Mouse (Mus musculus) G1E (cell line): ENCODE data around the gene Tmem33.

Experiments
- CTCF ChIP-seq: IDR thresholded peaks from 2 replicates; pipeline ENCODE4 v1.5.1; 2012; ENCODE audit warnings: low read depth, low read length, inconsistent platforms, mixed read lengths
- GATA1 ChIP-seq: IDR thresholded peaks from 2 replicates; pipeline ENCODE4 v1.6.1; 2012; ENCODE audit warnings: borderline replicate concordance, low read length, inconsistent platforms, mixed read lengths
- POLR2AphosphoS5 ChIP-seq: IDR thresholded peaks from 2 replicates; pipeline ENCODE4 v1.6.1; 2012; ENCODE audit warnings: low read depth, low read length, inconsistent platforms; ENCODE audit not compliant: insufficient replicate concordance

DNA sequence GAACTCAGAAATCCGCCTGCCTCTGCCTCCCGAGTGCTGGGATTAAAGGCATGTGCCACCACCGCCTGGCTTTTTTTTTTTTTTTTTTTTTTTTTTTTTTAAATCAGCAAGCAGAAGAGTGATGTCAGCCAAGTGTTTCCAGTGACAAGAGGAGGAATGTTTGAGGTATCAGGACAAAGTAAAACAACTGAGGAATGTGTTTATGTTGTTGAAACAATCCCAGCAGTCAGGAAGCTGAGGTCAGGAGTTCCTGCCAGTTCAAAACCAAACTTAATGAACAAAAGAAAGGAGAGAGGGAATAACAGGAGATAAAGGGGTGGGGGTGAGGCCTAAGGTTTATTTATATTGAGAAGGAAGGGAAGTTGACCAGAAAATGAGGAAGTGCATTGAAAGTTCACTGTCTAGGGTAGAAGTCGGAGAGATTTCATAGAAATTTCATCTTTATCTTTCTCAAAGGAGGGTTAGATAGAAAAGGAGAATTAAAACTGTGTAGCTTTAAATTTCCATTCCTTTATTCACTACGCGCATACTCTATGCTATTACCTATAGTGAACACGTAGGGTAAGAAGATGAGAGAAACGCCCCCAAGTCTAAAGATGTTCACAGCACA lies 41.5 kb downstream of the Tmem33 start:
- no peak for TF ChIP-seq CTCF
- no peak for TF ChIP-seq GATA1
- TF ChIP-seq POLR2AphosphoS5, result no peak
